Mouse (Mus musculus): ENCODE measurements around the gene Rgs4. TPM values are rescaled to one million over a fixed set of nuclear protein-coding genes. Genes with fewer than 3 reads are reported as not detected.

Gene Rgs4
- polyA plus RNA-seq (2016; fragmentation: Nextera tagmentation; extraction: Ambion mirVana) = 0.41 and 0.49 TPM in 2 replicates

DNA sequence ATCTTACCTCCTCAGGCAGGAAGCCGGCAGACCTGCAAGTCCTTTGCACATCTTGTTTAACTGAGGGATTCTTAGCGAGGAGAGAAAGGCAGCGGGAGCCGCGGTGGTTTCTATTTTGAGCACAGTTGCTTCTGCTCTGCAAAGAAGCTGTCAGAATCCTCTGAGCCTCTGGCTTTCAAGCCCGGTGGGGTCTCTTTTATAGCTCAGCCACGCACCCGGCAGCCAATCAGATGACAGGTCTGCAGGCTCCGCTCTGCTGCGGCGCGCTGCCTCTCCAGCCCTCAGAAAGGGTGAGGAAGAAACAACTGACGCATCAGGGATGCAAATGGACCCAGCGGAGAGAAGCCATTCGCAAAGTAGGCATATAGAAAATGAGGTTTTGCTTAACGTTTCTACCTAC, at the start of gene Rgs4:
TSS of gene Rgs4 (minus strand) at position 170 of the 400 bp plus-strand sequence.
- Histone ChIP-seq H3K4me1 (no peaks in the 10 kb centered on the region), H3K27ac (no peak within 1 kb of the TSS), H3K27me3 (replicated peaks) (peaks cover 13% of the 10 kb centered on the region; the same call in 1 of the 2 replicates), H3K4me3 (peak within 1 kb of the TSS; percentile 21), H3K9me3 (replicated peaks) (no peaks in the 10 kb centered on the region), H3K4me2 (peak within 1 kb of the TSS; percentile 40), H3K36me3 (no peaks in the 10 kb centered on the region), H3K9ac (no peak within 1 kb of the TSS)
- no peak for ATAC-seq
- WGBS (ENCODE audit: insufficient replicate concordance) = 2% methylated on average over 16 of the region's 16 CpGs

DNA sequence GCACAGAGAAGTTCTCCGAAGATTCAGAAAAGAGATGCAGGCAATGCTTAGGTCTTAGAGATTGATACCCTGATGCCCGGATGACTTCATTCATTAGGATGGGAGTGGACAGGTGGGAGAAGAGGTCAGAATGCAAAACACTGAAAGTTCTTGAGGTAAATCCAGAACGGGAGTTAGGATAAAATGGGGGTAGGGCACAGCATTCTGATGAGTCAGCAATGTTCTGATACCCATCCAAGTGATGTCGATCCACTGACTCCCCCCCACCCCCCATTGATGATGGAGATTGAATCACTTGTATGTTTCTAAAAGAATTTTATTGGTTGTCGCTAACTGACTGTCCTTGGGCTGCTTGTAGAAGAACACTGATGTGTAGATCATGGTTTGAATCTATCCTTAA, 45.0 kb upstream of the Rgs4 start:
- no peak overlapping the region for H3K4me2 ChIP-seq
- no peak for ATAC-seq
- H3K4me3 ChIP-seq = no peak overlapping the region
- no peak overlapping the region for H3K9ac ChIP-seq
- WGBS (ENCODE audit: insufficient replicate concordance) = 71% methylated on average over 5 of the region's 5 CpGs
- H3K36me3 ChIP-seq = no peaks in the 10 kb centered on the region
- H3K27ac ChIP-seq = no peak overlapping the region
- H3K27me3 ChIP-seq (replicated peaks) = no peaks in the 10 kb centered on the region
- H3K9me3 ChIP-seq (replicated peaks) = no peaks in the 10 kb centered on the region
- H3K4me1 ChIP-seq = no peaks in the 10 kb centered on the region

DNA sequence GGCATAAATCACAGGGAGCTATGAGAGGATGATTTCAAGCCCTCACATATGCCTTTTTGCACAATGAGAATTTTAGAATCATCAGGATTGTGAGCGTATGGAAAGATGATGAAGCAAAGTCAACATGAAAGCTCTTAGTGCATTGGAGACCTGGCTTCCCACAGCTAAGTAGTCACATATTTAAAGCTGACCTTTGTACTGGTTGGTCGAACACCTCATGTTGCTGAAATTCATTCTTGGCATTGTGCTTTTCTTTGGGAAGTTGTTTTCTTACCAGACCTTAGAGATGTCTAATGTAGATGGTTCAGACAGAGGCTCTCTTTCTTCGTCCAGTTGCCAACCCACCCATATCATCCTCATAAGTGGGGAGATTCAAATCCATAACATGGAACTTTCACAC, 38.5 kb upstream of the Rgs4 start:
- H3K4me3 ChIP-seq = no peak overlapping the region
- H3K27ac ChIP-seq = no peak overlapping the region
- no peak for ATAC-seq
- H3K4me2 ChIP-seq = no peak overlapping the region
- H3K9me3 ChIP-seq (replicated peaks) = no peaks in the 10 kb centered on the region
- 69% methylated on average over 3 of the region's 3 CpGs for WGBS (ENCODE audit: insufficient replicate concordance)
- no peaks in the 10 kb centered on the region for H3K4me1 ChIP-seq
- no peak overlapping the region for H3K9ac ChIP-seq
- H3K36me3 ChIP-seq = no peaks in the 10 kb centered on the region
- no peaks in the 10 kb centered on the region for H3K27me3 ChIP-seq (replicated peaks)

DNA sequence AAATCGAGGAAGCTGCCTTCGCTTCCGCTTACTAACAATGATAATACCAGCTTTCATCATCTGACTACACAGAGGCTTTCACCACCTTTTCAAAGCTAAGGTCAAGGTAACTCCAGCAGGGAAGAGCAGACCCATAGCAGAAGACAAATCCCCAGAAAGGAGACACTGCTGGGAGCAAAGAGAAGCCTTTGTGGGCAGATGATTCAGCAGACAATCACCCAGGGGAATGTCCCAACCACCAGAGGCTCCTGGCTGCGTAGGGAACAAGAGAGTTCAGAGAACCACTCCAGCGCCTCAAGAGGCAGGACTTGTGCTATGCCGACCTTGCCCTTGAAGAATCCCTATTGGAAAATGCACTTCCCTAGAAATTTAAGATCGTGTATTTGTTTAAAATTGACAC, 29.1 kb upstream of the Rgs4 start:
- ATAC-seq = no peak
- no peaks in the 10 kb centered on the region for H3K4me1 ChIP-seq

DNA sequence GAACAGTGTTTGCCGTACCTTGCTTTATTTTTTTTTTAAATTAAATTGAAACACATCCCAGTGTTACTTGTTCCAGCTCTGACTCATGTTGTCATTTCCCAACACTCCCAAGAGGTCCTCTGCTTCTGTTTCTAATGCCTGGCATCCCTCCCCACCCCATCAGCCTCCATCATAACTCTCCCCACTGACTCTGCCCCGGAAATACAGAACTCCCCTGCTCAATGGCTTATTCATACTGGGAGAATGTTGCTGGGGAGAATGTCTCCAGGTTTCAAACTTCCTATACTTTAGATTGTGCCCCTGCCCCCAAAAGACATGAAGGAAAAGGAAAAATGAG, 17.1 kb upstream of the Rgs4 start:
- Histone ChIP-seq H3K4me2 (no peak overlapping the region), H3K27ac (no peak overlapping the region), H3K4me3 (no peak overlapping the region), H3K4me1 (no peaks in the 10 kb centered on the region), H3K9me3 (replicated peaks) (no peaks in the 10 kb centered on the region), H3K36me3 (no peaks in the 10 kb centered on the region), H3K27me3 (replicated peaks) (no peaks in the 10 kb centered on the region), H3K9ac (no peak overlapping the region)
- no peak for ATAC-seq
- 78% methylated on average over 2 of the region's 2 CpGs for WGBS (ENCODE audit: insufficient replicate concordance)

More for the DNA sequence above, 29.1 kb upstream of the Rgs4 start:
- 60% methylated on average over 7 of the region's 7 CpGs for WGBS (ENCODE audit: insufficient replicate concordance)
- Histone ChIP-seq H3K4me2 (no peak overlapping the region), H3K9ac (no peak overlapping the region), H3K27ac (no peak overlapping the region), H3K27me3 (replicated peaks) (no peaks in the 10 kb centered on the region), H3K4me3 (no peak overlapping the region), H3K36me3 (no peaks in the 10 kb centered on the region), H3K9me3 (replicated peaks) (no peaks in the 10 kb centered on the region)

DNA sequence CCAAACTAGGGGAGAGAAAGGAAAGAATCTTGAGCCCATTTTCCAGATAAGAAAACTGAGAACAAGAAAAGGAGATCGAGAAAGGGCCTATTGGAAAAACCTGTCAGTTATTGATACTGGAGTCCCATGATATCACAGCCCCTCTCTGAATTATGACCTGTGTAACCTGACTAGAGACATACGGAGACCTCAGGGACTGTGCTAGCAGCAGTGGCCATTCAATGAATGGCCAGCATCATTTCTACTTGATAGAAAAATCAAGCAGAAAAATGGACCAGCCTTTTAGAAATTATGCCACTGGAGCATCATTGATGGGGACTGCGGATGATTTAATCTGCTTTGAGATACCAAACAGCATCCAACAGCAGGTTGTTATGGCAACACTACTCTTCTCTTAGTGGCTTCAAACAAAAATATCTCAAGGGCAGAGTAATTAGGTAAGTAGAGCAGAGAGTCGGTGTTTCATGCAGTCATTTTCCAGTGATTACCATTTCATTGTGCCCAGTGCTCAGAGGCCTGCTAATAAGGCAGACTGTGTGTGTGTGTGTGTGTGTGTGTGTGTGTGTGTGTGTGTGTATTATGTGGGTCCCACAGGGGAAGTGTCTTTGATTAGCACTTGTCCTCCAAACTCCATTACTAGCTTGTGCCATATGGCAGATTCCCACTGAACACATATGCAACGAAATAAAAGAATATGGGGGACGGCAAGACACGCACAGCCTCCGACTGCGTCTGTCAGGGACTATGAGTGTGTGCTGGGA, 16.6 kb upstream of the Rgs4 start:
- Histone ChIP-seq H3K36me3 (no peaks in the 10 kb centered on the region), H3K9me3 (replicated peaks) (no peaks in the 10 kb centered on the region), H3K4me2 (no peak overlapping the region), H3K4me1 (no peaks in the 10 kb centered on the region), H3K4me3 (no peak overlapping the region), H3K27me3 (replicated peaks) (no peaks in the 10 kb centered on the region), H3K27ac (no peak overlapping the region), H3K9ac (no peak overlapping the region)
- WGBS (ENCODE audit: insufficient replicate concordance) = 77% methylated on average over 9 of the region's 9 CpGs
- no peak for ATAC-seq

DNA sequence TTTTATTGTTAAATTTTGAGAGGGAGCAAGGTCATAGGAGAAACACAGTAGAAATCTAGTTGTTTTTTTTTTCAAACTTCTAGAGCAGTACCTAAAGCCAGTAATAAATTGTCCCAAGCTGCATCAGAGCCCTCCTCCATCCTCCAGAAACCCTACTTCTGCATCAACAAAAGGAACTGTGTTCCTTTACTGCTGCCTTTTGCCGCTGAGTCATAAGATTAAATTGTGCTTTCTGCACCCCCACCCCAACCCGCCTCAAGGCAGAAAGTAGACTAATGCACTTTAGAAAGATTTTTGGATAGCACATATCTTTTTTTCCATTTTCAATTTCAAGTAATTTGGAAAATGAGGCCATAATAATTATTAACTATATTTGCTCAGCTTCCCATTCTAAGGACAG, 15.1 kb upstream of the Rgs4 start:
- Histone ChIP-seq H3K9me3 (replicated peaks) (no peaks in the 10 kb centered on the region), H3K4me1 (no peaks in the 10 kb centered on the region), H3K27me3 (replicated peaks) (no peaks in the 10 kb centered on the region), H3K4me2 (no peak overlapping the region), H3K27ac (no peak overlapping the region), H3K4me3 (no peak overlapping the region), H3K9ac (no peak overlapping the region), H3K36me3 (no peaks in the 10 kb centered on the region)
- ATAC-seq = no peak
- 70% methylated on average over 2 of the region's 2 CpGs for WGBS (ENCODE audit: insufficient replicate concordance)

DNA sequence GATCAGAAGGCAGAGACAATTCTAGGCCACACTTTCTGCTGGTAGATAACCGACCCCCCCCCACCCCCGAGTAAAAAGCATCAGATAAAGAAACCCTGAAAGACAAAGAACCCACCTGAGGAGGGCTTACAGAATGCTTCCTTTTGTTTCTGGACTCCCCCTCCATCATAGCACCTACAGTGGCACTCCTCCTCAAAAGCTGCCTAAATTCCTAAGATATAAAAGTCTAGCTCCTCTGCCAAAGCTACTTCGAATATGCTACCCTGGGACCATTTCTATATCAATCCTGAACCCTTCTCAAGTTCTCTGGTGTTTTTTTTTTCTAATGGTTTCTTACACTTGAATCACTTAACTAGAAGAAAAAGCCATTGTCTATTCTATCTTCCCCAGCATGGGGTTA, 9.1 kb upstream of the Rgs4 start:
- Histone ChIP-seq H3K9ac (no peak overlapping the region), H3K27ac (no peak overlapping the region), H3K4me3 (no peak overlapping the region), H3K9me3 (replicated peaks) (no peaks in the 10 kb centered on the region), H3K27me3 (replicated peaks) (no peaks in the 10 kb centered on the region), H3K36me3 (no peaks in the 10 kb centered on the region), H3K4me2 (no peak overlapping the region), H3K4me1 (no peaks in the 10 kb centered on the region)
- ATAC-seq = no peak
- WGBS (ENCODE audit: insufficient replicate concordance) = 21% methylated on average over 2 of the region's 3 CpGs

DNA sequence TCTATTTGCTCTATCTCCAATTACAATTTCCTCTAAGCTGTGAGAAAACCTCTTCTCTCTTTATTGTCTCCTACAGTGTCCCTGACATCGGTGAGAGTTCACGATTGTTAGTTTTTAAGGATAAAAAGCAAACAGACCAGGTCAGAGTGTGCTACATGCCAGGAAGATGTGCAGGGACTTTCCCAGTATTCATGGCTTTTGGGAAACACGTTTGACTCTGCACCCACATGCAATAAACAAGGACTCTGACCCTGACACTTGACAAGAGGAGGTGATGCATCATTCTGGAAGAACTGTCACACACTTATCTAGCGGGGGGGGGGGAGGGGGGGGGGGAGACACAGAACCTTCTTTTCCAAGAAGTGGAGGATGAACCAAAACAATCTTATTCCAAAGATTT, 5.0 kb upstream of the Rgs4 start:
- H3K9me3 ChIP-seq (replicated peaks) = no peaks in the 10 kb centered on the region
- no peaks in the 10 kb centered on the region for H3K4me1 ChIP-seq
- no peak for ATAC-seq
- peaks cover 13% of the 10 kb centered on the region; the same call in 1 of the 2 replicates for H3K27me3 ChIP-seq (replicated peaks)
- WGBS (ENCODE audit: insufficient replicate concordance) = 19% methylated on average over 3 of the region's 4 CpGs
- H3K36me3 ChIP-seq = no peaks in the 10 kb centered on the region
- no peak overlapping the region for H3K9ac ChIP-seq
- H3K4me3 ChIP-seq = no peak overlapping the region
- no peak overlapping the region for H3K27ac ChIP-seq
- no peak overlapping the region for H3K4me2 ChIP-seq

DNA sequence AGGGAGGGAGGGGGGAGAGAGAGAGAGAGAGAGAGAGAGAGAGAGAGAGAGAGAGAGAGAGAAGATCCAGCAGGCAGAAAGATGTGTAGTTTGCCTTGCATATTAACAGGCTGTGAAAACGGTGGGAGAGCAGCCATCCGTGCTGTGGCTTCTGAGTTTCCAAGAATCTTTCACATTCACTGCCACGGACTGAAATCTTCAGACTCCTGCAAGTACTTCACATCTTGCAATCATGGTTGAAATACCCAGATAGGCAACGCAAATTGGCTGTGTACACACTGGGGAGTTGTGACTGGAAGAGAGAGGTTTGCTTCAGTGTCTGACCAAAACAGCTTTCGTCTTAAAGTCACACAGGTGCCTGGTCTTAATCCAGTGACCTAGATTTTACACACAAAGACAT, 997 bp upstream of the Rgs4 start:
- no peak overlapping the region for H3K27ac ChIP-seq
- no peaks in the 10 kb centered on the region for H3K9me3 ChIP-seq (replicated peaks)
- no peak overlapping the region for H3K4me2 ChIP-seq
- H3K4me3 ChIP-seq = no peak overlapping the region
- H3K9ac ChIP-seq = no peak overlapping the region
- 50% methylated on average over 5 of the region's 5 CpGs for WGBS (ENCODE audit: insufficient replicate concordance)
- no peaks in the 10 kb centered on the region for H3K4me1 ChIP-seq
- ATAC-seq = no peak
- peaks cover 13% of the 10 kb centered on the region; the same call in 1 of the 2 replicates for H3K27me3 ChIP-seq (replicated peaks)
- no peaks in the 10 kb centered on the region for H3K36me3 ChIP-seq

DNA sequence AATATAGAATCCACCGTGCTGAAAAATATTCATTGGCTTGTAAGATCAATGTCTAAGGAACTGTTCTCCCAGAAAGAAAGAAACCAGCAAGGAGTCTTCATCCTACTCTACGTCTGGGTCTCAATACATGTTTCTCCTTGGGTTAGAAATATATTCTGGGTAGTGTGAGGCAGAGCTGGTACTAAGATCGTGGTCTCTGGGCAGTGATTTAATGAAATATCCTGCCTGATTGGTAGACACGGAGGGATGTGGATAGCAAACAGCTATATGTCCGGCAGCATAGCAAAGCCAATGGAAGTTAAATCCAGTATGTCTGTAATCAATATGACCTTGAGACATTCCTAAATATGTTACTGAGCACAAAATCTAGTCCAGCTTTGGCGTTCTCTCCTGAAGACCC, 460 bp upstream of the Rgs4 start:
- H3K4me1 ChIP-seq = no peaks in the 10 kb centered on the region
- peaks cover 13% of the 10 kb centered on the region; the same call in 1 of the 2 replicates for H3K27me3 ChIP-seq (replicated peaks)
- no peaks in the 10 kb centered on the region for H3K36me3 ChIP-seq
- H3K4me3 ChIP-seq = no peak overlapping the region
- H3K9me3 ChIP-seq (replicated peaks) = no peaks in the 10 kb centered on the region
- no peak for ATAC-seq
- H3K9ac ChIP-seq = no peak overlapping the region
- H3K4me2 ChIP-seq = no peak overlapping the region
- 41% methylated on average over 6 of the region's 6 CpGs for WGBS (ENCODE audit: insufficient replicate concordance)
- no peak overlapping the region for H3K27ac ChIP-seq

DNA sequence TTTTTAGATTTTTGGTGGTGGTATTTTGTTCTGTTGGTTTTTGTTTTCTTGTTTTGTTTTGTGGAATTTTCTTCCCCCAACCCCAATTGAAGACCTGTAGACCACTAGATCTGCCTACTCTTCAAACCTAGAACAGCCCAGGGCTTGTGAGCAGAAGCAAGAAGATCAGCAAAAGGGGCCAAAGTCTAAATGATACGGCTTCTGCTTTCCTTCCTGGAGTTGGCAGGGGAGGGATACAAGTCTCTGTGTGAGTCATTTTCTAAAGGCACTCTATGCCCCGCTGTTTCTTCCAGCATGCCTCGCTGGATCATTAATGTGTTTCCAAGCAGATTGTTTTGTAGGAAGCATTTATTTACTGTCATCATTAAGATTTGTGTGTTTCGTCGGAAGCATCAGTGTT, 6.3 kb downstream of the Rgs4 start:
- 70% methylated on average over 5 of the region's 5 CpGs for WGBS (ENCODE audit: insufficient replicate concordance)
- no peak overlapping the region for H3K4me3 ChIP-seq
- no peak overlapping the region for H3K4me2 ChIP-seq
- H3K27me3 ChIP-seq (replicated peaks) = no peaks in the 10 kb centered on the region
- no peaks in the 10 kb centered on the region for H3K36me3 ChIP-seq
- ATAC-seq = no peak
- no peak overlapping the region for H3K27ac ChIP-seq
- no peaks in the 10 kb centered on the region for H3K4me1 ChIP-seq
- H3K9me3 ChIP-seq (replicated peaks) = no peaks in the 10 kb centered on the region
- no peak overlapping the region for H3K9ac ChIP-seq

DNA sequence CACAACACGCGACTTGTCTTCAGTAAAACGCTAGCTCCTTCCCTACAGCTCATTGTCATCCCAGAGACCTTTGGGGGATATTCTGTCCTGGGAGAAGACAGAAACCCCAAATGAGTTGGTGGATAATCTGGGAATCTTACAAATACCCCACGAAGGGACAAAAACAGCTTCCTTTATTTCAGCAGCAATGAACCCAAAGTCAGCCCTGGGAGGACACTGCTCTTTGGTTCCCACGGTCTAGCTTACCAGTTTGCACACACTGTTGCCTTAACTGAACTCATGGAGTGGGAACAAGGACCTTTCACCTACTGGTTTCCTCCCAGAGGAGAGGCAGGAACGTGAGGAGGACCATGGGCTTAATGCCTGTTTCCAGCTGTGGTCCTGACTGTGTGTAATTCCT, 10.2 kb downstream of the Rgs4 start:
- no peaks in the 10 kb centered on the region for H3K4me1 ChIP-seq
- no peak overlapping the region for H3K4me3 ChIP-seq
- no peak overlapping the region for H3K9ac ChIP-seq
- 61% methylated on average over 6 of the region's 6 CpGs for WGBS (ENCODE audit: insufficient replicate concordance)
- no peaks in the 10 kb centered on the region for H3K9me3 ChIP-seq (replicated peaks)
- H3K27me3 ChIP-seq (replicated peaks) = no peaks in the 10 kb centered on the region
- no peaks in the 10 kb centered on the region for H3K36me3 ChIP-seq
- no peak for ATAC-seq
- no peak overlapping the region for H3K4me2 ChIP-seq
- no peak overlapping the region for H3K27ac ChIP-seq
